Mouse (Mus musculus): ENCODE measurements at regions not wholly inside any gene's neighbourhood (a gene's known extent, or its start where the extent isn't known, plus 50 kb on each side); places are given as distances from the start of the nearest gene placed in this dataset.

- TF ChIP-seq FOSL1 (IDR thresholded peaks at IDR 0.05; ENCODE audit: insufficient read depth, low read length, poor library complexity, severe bottlenecking) (no peak), USF1 (IDR thresholded peaks at IDR 0.05; ENCODE audit: low read depth) (no peak), CTCF (IDR thresholded peaks at IDR 0.05; ENCODE audit: control insufficient read depth, insufficient read depth, insufficient read length) (no peak)
Measured at GRCm38 (mm10) chr8:26298066-26298804, 178.9 kb downstream of the Gm45692 start.

Data from C2C12 (cell line).